Mouse (Mus musculus) Muller cell, postnatal 12 days (primary cell): Measurements from ENCODE around the gene Rpl38.

ENCODE experiments used
- DNase-seq: peaks from one replicate; pipeline ENCODE4 v3.0.0-alpha.2; 2015; ENCODE audit errors: inconsistent ontology term

Gene Rpl38

GRCm38 (mm10) chr11:114679582-114679981, 11.3 kb downstream of the Rpl38 start:
- no peak for DNase-seq

GRCm38 (mm10) chr11:114680291-114680690, 12.0 kb downstream of the Rpl38 start:
- DNase-seq = no peak

- DNase-seq = no peak
These were observed 12.7 kb downstream of the Rpl38 start for GRCm38 (mm10) chr11:114681054-114681453.

- DNase-seq = no peak
These were observed 14.1 kb downstream of the Rpl38 start for GRCm38 (mm10) chr11:114682321-114682900.

GRCm38 (mm10) chr11:114683029-114683721, 14.9 kb downstream of the Rpl38 start:
- DNase-seq = no peak

GRCm38 (mm10) chr11:114683722-114684621, 15.6 kb downstream of the Rpl38 start:
- no peak for DNase-seq

GRCm38 (mm10) chr11:114684627-114685373, 16.5 kb downstream of the Rpl38 start:
- peak; percentile 57 for DNase-seq

GRCm38 (mm10) chr11:114685526-114686040, 17.3 kb downstream of the Rpl38 start:
- no peak for DNase-seq

- DNase-seq = no peak
These were observed 18.1 kb downstream of the Rpl38 start for GRCm38 (mm10) chr11:114686221-114686959.

- peak; percentile 69 for DNase-seq
These were observed 19.4 kb downstream of the Rpl38 start for GRCm38 (mm10) chr11:114687574-114688188.

- no peak for DNase-seq
These were observed 20.4 kb downstream of the Rpl38 start for GRCm38 (mm10) chr11:114688729-114689128.

- DNase-seq = no peak
These were observed 21.9 kb downstream of the Rpl38 start for GRCm38 (mm10) chr11:114690192-114690591.

- no peak for DNase-seq
These were observed 23.3 kb downstream of the Rpl38 start for GRCm38 (mm10) chr11:114691454-114692182.

GRCm38 (mm10) chr11:114692601-114693000, 24.3 kb downstream of the Rpl38 start:
- no peak for DNase-seq

- DNase-seq = no peak
These were observed 25.1 kb downstream of the Rpl38 start for GRCm38 (mm10) chr11:114693456-114693855.

- no peak for DNase-seq
These were observed 26.1 kb downstream of the Rpl38 start for GRCm38 (mm10) chr11:114694451-114694850.

GRCm38 (mm10) chr11:114698496-114698895, 30.2 kb downstream of the Rpl38 start:
- no peak for DNase-seq

- no peak for DNase-seq
These were observed 31.2 kb downstream of the Rpl38 start for GRCm38 (mm10) chr11:114699511-114699910.

GRCm38 (mm10) chr11:114702311-114702995, 34.1 kb downstream of the Rpl38 start:
- no peak for DNase-seq
